Mouse (Mus musculus) urinary bladder, postnatal 14 days (tissue): Measurements from ENCODE around the gene Defb47.

Source experiments
- DNase-seq: peaks from one replicate; pipeline ENCODE4 v3.0.0; 2021; ENCODE audit warnings: low spot score

Defb47 gene

DNA sequence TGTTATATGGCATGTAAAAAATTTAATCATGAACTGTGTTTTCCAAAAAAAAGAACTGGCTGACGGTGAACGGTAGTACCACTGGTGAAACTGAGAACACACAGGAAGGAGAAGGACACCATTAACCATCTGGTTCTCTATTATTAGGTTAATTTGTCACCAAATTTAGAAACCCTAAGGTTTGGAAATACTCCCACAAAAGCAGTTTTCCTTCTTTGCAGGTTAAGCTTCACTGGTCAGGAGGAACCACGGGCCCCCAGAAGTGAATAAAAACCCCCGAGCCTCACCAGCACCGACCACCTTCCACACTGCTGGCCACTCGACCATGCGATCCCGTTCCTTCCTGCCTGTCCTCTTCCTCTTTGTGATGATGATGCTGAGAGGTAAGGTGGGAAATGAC, at the start of gene Defb47:
Gene Defb47 (plus strand): TSS at position 301 of the 400 bp plus-strand sequence.
- DNase-seq: no peak

- no peak for DNase-seq
These were observed 41.8 kb upstream of the Defb47 start for GRCm38 (mm10) chr14:62956091-62956490.

GRCm38 (mm10) chr14:62963632-62964031, 34.2 kb upstream of the Defb47 start:
- DNase-seq: no peak

DNA sequence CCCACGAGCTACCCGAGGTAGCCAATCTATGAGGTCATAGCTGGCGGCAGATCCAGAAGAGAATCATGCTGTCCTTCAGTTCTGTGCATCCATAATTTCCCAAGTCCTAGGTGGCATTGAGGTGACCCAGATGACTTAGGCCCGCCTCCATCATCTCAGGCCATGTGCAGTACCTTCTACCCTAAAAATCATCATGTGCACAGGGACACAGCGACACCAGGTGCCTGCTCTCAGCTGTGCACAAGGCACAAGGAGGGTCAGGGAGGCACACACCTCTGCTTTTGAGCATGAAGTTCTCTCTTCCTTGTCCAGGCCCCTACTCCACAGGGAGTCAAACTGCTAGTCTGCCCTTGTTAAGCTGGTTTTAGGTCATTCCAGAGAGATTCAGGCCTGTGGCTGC, 32.5 kb upstream of the Defb47 start:
- no peak for DNase-seq

DNA sequence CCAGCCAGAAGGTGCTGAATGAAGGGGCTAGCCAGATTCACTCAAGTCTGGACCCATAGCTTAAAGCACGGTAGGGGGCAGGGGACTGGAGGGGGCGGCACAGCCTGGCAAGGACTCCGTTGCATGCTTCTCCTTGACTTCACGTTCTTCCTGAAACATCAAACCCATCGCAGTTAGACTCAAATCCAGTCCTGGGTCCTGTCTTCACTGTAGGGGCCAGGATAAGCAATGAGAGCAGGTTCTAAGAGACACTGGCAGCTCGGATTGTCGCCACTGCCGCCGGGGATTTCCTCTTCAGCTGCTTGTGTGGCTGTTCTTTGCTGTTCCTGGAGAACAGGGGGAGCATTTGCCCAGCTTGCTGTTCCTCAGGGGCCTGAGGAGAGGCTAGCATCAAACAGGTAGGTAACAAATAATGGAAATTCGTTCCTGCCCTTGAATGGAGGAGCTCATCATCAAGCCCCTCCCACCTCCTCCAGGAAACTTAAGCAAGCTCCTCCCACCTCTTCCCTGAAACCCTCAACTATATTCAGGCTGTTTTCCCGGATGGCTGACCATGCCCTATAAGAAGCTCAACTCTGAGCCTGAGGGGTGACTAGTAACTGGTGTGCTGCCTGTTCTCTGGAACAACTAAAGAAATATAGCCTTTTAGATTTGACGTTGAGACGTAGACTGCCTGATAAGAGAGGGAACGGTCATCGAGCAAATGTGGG, 31.9 kb upstream of the Defb47 start:
- DNase-seq: no peak

DNA sequence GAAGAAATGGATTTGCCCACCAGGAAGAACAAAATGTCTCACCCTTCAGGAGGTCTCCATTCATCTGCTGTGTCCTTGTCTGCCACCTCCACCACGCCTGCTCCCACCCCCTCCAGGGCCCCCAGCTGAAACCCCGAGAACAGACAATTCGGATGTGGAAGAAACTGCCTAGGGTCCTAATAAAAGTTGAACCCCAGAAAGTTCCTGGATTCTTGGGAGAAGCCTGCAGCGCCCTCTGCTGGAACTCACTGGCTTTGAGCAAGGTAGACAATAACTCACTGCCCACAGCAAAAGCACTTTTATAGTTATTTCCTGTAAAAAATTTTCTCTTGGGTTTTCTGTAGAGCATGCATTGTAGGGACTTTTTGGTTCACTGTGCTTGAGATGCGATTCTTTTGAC, 22.8 kb upstream of the Defb47 start:
- DNase-seq: peak; percentile 74

DNA sequence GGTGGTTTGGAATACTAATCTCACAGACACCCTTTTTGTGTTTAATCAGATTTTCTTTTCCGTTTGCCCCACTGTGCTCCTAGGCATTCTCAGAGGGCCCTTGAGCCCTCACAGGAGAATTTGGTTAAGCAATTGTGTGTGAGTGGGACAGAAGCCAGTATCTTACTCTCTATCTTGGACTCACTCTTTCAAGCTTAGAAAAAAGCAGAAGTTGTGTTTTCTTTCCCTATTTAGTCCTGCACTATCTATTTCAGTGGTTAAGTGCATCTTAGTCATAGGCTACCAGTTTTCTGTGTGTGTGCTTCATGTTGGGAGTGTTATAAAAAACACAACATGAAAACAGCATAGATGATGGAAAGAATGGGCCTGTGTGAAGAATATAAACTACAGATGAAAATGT, 18.1 kb upstream of the Defb47 start:
- DNase-seq: no peak

DNA sequence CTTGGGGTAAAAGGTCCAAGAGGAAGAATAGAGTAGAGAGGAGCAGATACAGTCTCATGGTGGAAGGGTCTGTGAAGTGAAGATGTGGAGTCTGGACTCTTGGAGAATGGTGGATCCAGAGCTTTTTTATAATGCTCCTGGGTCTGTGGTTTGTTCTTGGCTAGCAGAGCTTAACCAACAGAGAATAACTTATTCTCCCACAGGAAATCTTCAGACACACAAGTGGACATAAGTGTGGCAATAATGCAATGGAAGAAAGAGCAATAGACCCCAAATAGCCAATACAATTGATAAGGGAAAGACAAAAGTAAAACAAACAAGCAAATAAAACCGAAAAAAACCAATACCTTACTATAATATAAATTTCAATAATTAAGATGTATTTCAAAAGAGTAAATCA, 13.5 kb upstream of the Defb47 start, which contains the start of gene Defb48:
Gene Defb48 (minus strand): TSS at position 101 of the 400 bp plus-strand sequence.
- no peak for DNase-seq

DNA sequence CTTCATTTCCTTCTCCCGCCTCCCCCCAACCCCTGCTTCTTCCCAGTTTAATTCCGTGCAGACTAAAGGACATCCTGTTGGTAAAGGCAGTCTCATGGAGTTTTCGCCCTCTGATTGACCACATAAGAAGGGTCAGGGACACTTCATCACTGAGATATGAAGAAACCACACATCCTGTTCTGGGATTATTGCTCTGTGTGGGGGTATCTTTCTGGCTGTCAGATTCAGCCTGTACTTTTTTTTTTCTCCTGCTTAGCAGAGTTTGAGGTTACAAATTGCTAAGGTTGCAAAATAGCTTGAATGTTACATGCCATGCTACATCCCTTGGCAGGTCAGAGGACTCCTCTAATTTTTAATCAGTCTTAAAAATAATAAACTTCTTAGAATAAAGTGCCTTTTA, 6.6 kb upstream of the Defb47 start:
- no peak for DNase-seq

GRCm38 (mm10) chr14:62991849-62992510, 5.9 kb upstream of the Defb47 start:
- no peak for DNase-seq

DNA sequence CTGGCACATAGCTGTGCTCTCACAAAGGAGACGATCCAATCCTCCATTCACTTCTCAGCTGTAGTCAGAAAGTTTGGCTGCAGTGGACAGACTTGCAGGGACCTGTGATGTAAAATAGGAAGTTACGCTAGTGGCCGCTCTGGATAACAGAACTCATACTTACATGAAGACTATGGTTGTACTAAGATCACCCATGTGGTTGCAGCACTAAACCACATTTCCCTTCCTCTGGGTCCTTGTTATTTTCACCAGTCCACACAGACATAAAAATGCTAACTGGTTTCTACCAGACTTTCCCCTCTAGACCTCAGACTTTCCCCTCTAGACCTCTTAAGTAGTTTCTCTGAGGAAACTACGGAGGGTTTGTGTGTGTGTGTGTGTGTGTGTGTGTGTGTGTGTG, 1.1 kb downstream of the Defb47 start:
- no peak for DNase-seq

- DNase-seq: no peak
These were observed 4.7 kb downstream of the Defb47 start for GRCm38 (mm10) chr14:63002588-63002987.

- no peak for DNase-seq
These were observed 13.6 kb downstream of the Defb47 start, which contains the start of gene Defb43 for GRCm38 (mm10) chr14:63011471-63011870. Gene Defb43, plus strand, starts transcription at chr14:63011771.

- no peak for DNase-seq
These were observed 15.2 kb downstream of the Defb47 start for GRCm38 (mm10) chr14:63013082-63013481.

GRCm38 (mm10) chr14:63014667-63015066, 16.8 kb downstream of the Defb47 start:
- no peak for DNase-seq

GRCm38 (mm10) chr14:63020524-63021156, 22.8 kb downstream of the Defb47 start:
- DNase-seq: no peak

- DNase-seq: no peak
These were observed 48.8 kb downstream of the Defb47 start, which contains the start of gene Defb42 for GRCm38 (mm10) chr14:63046691-63047090. Gene Defb42, plus strand, starts transcription at chr14:63046991.

GRCm38 (mm10) chr14:63049910-63050370, 52.1 kb downstream of the Defb47 start, which contains the start of gene Defb30:
Gene Defb30, minus strand, starts transcription at chr14:63049960.
- DNase-seq: no peak
